Mouse (Mus musculus) midbrain, embryonic 13.5 days (tissue): ENCODE results near the gene Drd5. TPM values are rescaled to one million over a fixed set of nuclear protein-coding genes. Genes with fewer than 3 reads are reported as not detected.

ENCODE experiments used
- ATAC-seq: fragments of 200-750 bp; cut with Nextera tagmentation; 2 replicates; pipeline ENCODE4 v1.8.0; 2017; ENCODE audit warnings: mild to moderate bottlenecking, moderate TSS enrichment, moderate library complexity
- H3K27ac ChIP-seq: fragments of 300-500 bp; sonication (generic); 2 replicates; pipeline ENCODE4 v1.5.1; 2015; ENCODE audit warnings: inconsistent platforms, mild to moderate bottlenecking, moderate library complexity
- H3K27me3 ChIP-seq: fragments of 300-500 bp; sonication (generic); 2 replicates; pipeline ENCODE4 v1.6.1; 2015; ENCODE audit warnings: mild to moderate bottlenecking, inconsistent platforms
- H3K36me3 ChIP-seq: fragments of 300-500 bp; sonication (generic); 2 replicates; pipeline ENCODE4 v1.6.1; 2015; ENCODE audit warnings: mild to moderate bottlenecking, inconsistent platforms
- H3K4me1 ChIP-seq: fragments of 300-500 bp; sonication (generic); replicated peaks from 2 replicates; pipeline ENCODE4 v1.6.1; 2015; ENCODE audit warnings: inconsistent platforms
- H3K4me2 ChIP-seq: fragments of 300-500 bp; sonication (generic); replicated peaks from 2 replicates; pipeline ENCODE4 v1.6.1; 2015; ENCODE audit warnings: moderate library complexity, mild to moderate bottlenecking, inconsistent platforms
- H3K4me3 ChIP-seq: fragments of 300-500 bp; sonication (generic); replicated peaks from 2 replicates; pipeline ENCODE4 v1.5.1; 2015; ENCODE audit warnings: mild to moderate bottlenecking, inconsistent platforms
- H3K9ac ChIP-seq: fragments of 300-500 bp; sonication (generic); replicated peaks from 2 replicates; pipeline ENCODE4 v1.6.1; 2015; ENCODE audit warnings: mild to moderate bottlenecking, inconsistent platforms
- H3K9me3 ChIP-seq: fragments of 300-500 bp; sonication (generic); 2 replicates; pipeline ENCODE4 v1.6.1; 2016; ENCODE audit warnings: mild to moderate bottlenecking, inconsistent platforms
- WGBS: fragments of 180-500 bp; shearing (Covaris S2); methylation state at CpG from one replicate; pipeline ENCODE4 v1.1.7; 2015; 5-methylcytosine and 5-hydroxymethylcytosine counted together
- polyA plus RNA-seq: library from polyadenylated mRNA; unstranded; fragments of >200 nt; fragmentation: Nextera tagmentation; extraction: Ambion mirVana; gene quantifications from 2 replicates; pipeline ENCODE4 v1.2.1, GENCODE M21; 2015

Gene Drd5
- polyA plus RNA-seq: 0.13 and 0.26 TPM in 2 replicates

DNA sequence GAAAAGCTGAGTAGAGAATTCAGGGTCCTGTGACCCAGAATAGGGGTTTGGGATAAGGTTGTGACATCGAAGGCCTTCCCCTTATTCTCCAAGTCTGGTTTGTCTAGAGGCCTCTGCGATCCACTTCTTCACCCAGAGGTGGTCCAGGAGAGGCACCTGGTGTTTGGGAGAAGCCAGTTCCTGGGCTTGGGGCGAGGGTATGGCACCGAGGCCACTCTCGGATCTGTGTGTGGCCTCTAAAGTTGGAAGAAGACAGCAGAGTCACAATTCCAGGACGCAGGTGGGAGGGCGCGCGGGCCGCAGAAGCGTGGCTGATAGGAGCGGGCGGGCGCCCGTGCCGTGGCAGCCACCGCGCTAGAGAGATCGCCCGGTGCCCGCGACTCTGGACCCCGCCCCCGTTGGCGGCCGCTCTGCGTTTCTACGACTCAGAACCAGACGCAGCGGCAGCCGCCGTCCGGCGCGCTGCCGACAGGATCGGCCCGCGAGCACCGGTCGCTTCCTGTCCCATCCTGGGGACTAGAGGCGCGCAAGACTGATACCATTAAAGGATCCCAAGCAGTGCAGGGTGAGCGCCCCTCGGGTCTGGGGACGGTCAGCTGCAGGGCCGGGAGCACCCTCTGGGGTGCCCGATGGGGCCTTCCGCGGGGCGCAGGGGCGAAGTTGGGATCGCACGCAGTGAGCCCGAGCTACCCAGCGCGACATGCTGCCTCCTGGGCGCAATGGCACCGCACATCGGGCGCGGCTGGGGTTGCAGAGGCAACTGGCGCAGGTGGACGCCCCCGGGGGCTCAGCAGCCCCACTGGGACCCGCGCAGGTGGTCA, at the start of gene Drd5:
Gene Drd5 (plus strand): TSS at position 402 of the 821 bp plus-strand sequence.
- Histone ChIP-seq H3K27ac (no peak within 1 kb of the TSS), H3K4me2 (peak within 1 kb of the TSS; percentile 74), H3K27me3 (peaks cover 42% of the 10 kb centered on the region), H3K4me1 (peaks cover 11% of the 10 kb centered on the region), H3K36me3 (no peaks in the 10 kb centered on the region), H3K9me3 (no peaks in the 10 kb centered on the region), H3K4me3 (peak within 1 kb of the TSS; percentile 47), H3K9ac (peak within 1 kb of the TSS; percentile 61)
- ATAC-seq: peak; percentile 58
- 2% methylated on average over 67 of the region's 67 CpGs for WGBS

- H3K4me1 ChIP-seq: peaks cover 3% of the 10 kb centered on the region
- no peaks in the 10 kb centered on the region for H3K9me3 ChIP-seq
- no peak overlapping the region for H3K4me2 ChIP-seq
- no peak overlapping the region for H3K9ac ChIP-seq
- ATAC-seq: no peak
- peaks cover 27% of the 10 kb centered on the region for H3K27me3 ChIP-seq
- no peak overlapping the region for H3K27ac ChIP-seq
- H3K4me3 ChIP-seq: no peak overlapping the region
- peaks cover 49% of the 10 kb centered on the region for H3K36me3 ChIP-seq
- WGBS: 94% methylated on average over 3 of the region's 3 CpGs
These were observed 48.2 kb upstream of the Drd5 start for GRCm38 (mm10) chr5:38270942-38271341.

GRCm38 (mm10) chr5:38273831-38274230, 45.3 kb upstream of the Drd5 start:
- Histone ChIP-seq H3K4me2 (no peak overlapping the region), H3K27ac (no peak overlapping the region), H3K36me3 (peaks cover 25% of the 10 kb centered on the region), H3K27me3 (peaks cover 55% of the 10 kb centered on the region), H3K4me1 (peaks cover 22% of the 10 kb centered on the region), H3K9me3 (no peaks in the 10 kb centered on the region), H3K9ac (no peak overlapping the region), H3K4me3 (no peak overlapping the region)
- no peak for ATAC-seq
- WGBS: 93% methylated on average over 4 of the region's 4 CpGs

- Histone ChIP-seq H3K4me2 (peak within 1 kb of the TSS; percentile 50), H3K4me1 (peaks cover 22% of the 10 kb centered on the region), H3K9me3 (no peaks in the 10 kb centered on the region), H3K27me3 (peaks cover 72% of the 10 kb centered on the region), H3K4me3 (peak within 1 kb of the TSS; percentile 34), H3K36me3 (peaks cover 9% of the 10 kb centered on the region), H3K9ac (peak within 1 kb of the TSS; percentile 24; the same call in 1 of the 2 replicates), H3K27ac (no peak within 1 kb of the TSS)
- ATAC-seq: no peak
- 5% methylated on average over 4 of the region's 4 CpGs for WGBS
These were observed 43.4 kb upstream of the Drd5 start, which contains the start of gene Otop1 for GRCm38 (mm10) chr5:38275771-38276170. Gene Otop1, plus strand, starts transcription at chr5:38275972.

GRCm38 (mm10) chr5:38276451-38276850, 42.7 kb upstream of the Drd5 start:
- H3K27ac ChIP-seq: no peak overlapping the region
- under 1% methylated on average over 19 of the region's 19 CpGs for WGBS
- H3K36me3 ChIP-seq: peaks cover 3% of the 10 kb centered on the region
- ATAC-seq: 0 out of 2 replicates have a peak, but pooled peaks have one; percentile 9
- peak overlapping the region; percentile 17 for H3K4me3 ChIP-seq
- H3K27me3 ChIP-seq: peaks cover 73% of the 10 kb centered on the region
- H3K4me1 ChIP-seq: peaks cover 22% of the 10 kb centered on the region
- H3K9me3 ChIP-seq: no peaks in the 10 kb centered on the region
- peak overlapping the region; percentile 50 for H3K4me2 ChIP-seq
- peak overlapping the region; percentile 24; the same call in 1 of the 2 replicates for H3K9ac ChIP-seq

DNA sequence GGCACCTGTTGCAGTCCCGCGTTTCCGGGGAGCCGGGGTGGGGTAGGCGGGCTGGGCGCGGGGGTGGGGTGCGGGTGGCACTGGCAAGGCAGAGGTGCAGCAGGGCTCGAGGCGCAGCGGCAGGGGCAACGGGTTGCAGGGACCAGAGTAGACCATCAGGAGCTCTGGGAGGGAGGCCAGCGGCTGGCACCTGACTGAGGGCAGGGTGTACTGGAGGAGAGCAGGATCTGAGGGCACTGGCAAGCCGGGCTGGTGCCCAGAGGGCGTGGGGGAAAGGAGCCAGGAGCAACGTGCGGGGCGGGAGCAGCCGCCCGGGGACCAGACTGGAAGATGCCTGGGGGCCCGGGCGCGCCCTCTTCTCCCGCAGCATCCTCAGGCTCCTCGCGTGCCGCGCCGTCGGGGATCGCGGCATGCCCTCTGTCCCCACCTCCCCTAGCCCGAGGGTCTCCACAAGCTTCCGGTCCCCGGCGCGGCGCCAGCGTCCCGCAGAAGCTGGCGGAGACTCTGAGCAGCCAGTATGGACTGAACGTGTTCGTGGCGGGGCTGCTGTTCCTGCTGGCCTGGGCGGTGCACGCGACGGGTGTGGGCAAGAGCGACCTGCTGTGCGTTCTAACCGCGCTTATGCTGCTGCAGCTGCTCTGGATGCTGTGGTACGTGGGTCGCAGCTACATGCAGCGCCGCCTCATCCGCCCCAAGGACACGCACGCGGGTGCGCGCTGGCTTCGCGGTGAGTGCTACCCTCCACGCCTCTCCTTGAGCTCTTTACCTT, 41.9 kb upstream of the Drd5 start:
- H3K4me3 ChIP-seq: peak overlapping the region; percentile 34
- H3K4me1 ChIP-seq: peaks cover 22% of the 10 kb centered on the region
- peak overlapping the region; percentile 50 for H3K4me2 ChIP-seq
- no peak overlapping the region for H3K27ac ChIP-seq
- no peaks in the 10 kb centered on the region for H3K36me3 ChIP-seq
- H3K9me3 ChIP-seq: no peaks in the 10 kb centered on the region
- peak overlapping the region; percentile 15; the same call in 1 of the 2 replicates for H3K9ac ChIP-seq
- H3K27me3 ChIP-seq: peaks cover 73% of the 10 kb centered on the region
- WGBS: 1% methylated on average over 63 of the region's 65 CpGs
- peak; percentile 57 for ATAC-seq

DNA sequence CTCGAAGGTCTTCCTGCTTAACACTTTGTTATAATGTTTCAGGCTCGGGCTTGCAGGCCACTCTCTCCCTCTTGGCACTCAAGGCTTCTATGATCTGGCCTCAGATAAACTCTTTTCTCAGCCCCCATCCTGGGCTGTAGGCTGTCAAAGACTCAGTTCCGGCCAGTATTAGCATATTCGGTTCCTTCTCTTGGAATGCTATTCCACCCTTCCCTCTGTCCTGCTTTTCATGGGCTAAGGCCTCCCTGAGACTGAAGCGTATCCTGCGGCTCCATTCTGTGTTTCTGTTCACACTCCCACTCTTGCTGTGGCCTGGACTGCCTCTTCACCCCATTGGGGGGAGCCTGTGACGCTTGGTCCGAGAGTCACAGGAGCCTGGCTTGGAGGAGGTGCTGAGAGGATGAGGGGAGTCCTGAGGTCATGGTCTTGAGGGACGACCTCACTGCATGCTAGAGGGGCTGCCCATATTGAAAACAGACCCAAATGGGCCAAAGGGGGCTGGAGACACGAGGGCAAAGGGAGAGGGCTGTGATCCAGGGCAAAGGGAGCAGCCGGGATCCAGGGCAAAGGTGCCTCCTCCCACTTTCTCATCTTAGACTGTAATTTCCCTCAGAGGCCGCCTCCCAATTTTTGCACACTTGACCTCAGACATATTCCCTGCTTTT, 41.1 kb upstream of the Drd5 start:
- ATAC-seq: 0 out of 2 replicates have a peak, but pooled peaks have one; percentile 21
- H3K27me3 ChIP-seq: peaks cover 73% of the 10 kb centered on the region
- H3K27ac ChIP-seq: no peak overlapping the region
- peak overlapping the region; percentile 50 for H3K4me2 ChIP-seq
- peak overlapping the region; percentile 34 for H3K4me3 ChIP-seq
- no peaks in the 10 kb centered on the region for H3K36me3 ChIP-seq
- WGBS: 20% methylated on average over 12 of the region's 12 CpGs
- H3K9me3 ChIP-seq: no peaks in the 10 kb centered on the region
- H3K9ac ChIP-seq: no peak overlapping the region
- peaks cover 22% of the 10 kb centered on the region for H3K4me1 ChIP-seq

- Histone ChIP-seq H3K27ac (no peak overlapping the region), H3K27me3 (peaks cover 54% of the 10 kb centered on the region), H3K9ac (no peak overlapping the region), H3K4me1 (peaks cover 22% of the 10 kb centered on the region), H3K36me3 (no peaks in the 10 kb centered on the region), H3K9me3 (no peaks in the 10 kb centered on the region), H3K4me3 (no peak overlapping the region), H3K4me2 (no peak overlapping the region)
- no peak for ATAC-seq
- WGBS: 28% methylated on average over 1 of the region's 1 CpGs
These were observed 39.1 kb upstream of the Drd5 start for GRCm38 (mm10) chr5:38280075-38280474.

GRCm38 (mm10) chr5:38285724-38286123, 33.4 kb upstream of the Drd5 start:
- Histone ChIP-seq H3K27ac (no peak overlapping the region), H3K4me1 (no peaks in the 10 kb centered on the region), H3K36me3 (no peaks in the 10 kb centered on the region), H3K4me3 (no peak overlapping the region), H3K9ac (no peak overlapping the region), H3K4me2 (no peak overlapping the region), H3K27me3 (peaks cover 1% of the 10 kb centered on the region; the same call in 1 of the 2 replicates), H3K9me3 (no peaks in the 10 kb centered on the region)
- 80% methylated on average over 9 of the region's 9 CpGs for WGBS
- no peak for ATAC-seq

- H3K27ac ChIP-seq: no peak overlapping the region
- 93% methylated on average over 3 of the region's 3 CpGs for WGBS
- no peaks in the 10 kb centered on the region for H3K4me1 ChIP-seq
- H3K4me3 ChIP-seq: no peak overlapping the region
- no peaks in the 10 kb centered on the region for H3K27me3 ChIP-seq
- no peak overlapping the region for H3K4me2 ChIP-seq
- H3K36me3 ChIP-seq: no peaks in the 10 kb centered on the region
- no peaks in the 10 kb centered on the region for H3K9me3 ChIP-seq
- no peak overlapping the region for H3K9ac ChIP-seq
- no peak for ATAC-seq
These were observed 30.7 kb upstream of the Drd5 start for GRCm38 (mm10) chr5:38288476-38288875.

DNA sequence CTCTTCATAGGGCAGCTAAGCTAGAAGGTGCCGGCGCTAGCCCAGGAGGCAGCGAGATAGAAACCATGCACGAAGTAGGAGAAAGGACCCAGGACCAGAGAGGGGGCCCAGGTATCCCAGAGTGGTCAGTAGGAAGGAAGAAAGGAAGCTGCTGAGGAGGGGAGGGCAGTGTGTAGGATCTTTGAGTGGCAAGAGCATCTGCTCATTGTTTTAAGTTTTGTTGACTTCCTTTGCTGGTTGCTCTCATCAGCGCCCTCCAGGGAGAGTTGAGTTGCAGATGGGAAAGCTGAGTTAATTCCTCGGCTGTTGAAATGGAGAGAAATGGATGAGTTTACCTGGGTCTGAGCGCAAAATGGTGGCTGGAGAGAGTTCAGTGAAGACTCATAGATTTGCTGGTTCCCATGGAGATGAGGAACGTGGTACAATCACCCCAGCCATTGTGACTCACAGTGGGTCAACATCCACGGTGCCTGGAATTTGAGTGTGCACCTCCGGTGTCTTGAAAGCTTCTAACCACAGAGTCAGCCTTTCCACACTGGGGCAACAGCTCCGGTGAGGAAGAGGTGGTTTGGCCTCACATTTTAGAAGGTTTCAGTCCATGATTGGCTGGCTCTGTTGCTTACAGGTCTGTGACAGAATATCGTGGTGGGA, 17.3 kb upstream of the Drd5 start:
- Histone ChIP-seq H3K27me3 (no peaks in the 10 kb centered on the region), H3K36me3 (no peaks in the 10 kb centered on the region), H3K9ac (no peak overlapping the region), H3K27ac (no peak overlapping the region), H3K4me1 (no peaks in the 10 kb centered on the region), H3K4me2 (no peak overlapping the region), H3K9me3 (no peaks in the 10 kb centered on the region), H3K4me3 (no peak overlapping the region)
- WGBS: 90% methylated on average over 12 of the region's 12 CpGs
- no peak for ATAC-seq
